Mouse (Mus musculus) retina, postnatal 7 days (tissue): ENCODE measurements at regions not wholly inside any gene's neighbourhood (a gene's known extent, or its start where the extent isn't known, plus 50 kb on each side); places are given as distances from the start of the nearest gene placed in this dataset.
"Not testable (repeated sequence)": the region's sequence is repeated elsewhere in the genome, so short reads cannot be mapped to it uniquely, and the experiment has no call there.

Experiments
- DNase-seq: peaks from one replicate; pipeline ENCODE4 v3.0.0-alpha.2; 2012; ENCODE audit warnings: low read depth, low spot score

DNA sequence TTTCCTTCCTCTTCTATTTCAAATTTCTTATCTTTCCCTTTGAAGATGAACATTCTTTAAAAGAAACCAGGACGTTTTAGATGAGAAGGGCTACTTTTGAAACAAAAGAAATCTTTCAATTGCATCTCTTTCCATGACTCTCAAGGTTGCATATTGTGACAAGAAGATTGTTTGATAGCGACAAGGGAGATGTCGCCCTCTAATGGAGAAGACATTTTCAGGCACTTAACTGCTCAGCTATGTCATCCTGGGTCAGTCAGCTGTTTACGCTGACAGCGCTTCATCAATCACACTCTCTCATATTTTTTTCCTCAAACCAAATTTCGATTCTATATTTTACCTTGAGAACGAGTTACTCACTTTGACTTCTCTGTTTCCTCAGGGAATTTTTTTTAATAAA, 122.2 kb upstream of the Nabp1 start:
- no peak for DNase-seq

DNA sequence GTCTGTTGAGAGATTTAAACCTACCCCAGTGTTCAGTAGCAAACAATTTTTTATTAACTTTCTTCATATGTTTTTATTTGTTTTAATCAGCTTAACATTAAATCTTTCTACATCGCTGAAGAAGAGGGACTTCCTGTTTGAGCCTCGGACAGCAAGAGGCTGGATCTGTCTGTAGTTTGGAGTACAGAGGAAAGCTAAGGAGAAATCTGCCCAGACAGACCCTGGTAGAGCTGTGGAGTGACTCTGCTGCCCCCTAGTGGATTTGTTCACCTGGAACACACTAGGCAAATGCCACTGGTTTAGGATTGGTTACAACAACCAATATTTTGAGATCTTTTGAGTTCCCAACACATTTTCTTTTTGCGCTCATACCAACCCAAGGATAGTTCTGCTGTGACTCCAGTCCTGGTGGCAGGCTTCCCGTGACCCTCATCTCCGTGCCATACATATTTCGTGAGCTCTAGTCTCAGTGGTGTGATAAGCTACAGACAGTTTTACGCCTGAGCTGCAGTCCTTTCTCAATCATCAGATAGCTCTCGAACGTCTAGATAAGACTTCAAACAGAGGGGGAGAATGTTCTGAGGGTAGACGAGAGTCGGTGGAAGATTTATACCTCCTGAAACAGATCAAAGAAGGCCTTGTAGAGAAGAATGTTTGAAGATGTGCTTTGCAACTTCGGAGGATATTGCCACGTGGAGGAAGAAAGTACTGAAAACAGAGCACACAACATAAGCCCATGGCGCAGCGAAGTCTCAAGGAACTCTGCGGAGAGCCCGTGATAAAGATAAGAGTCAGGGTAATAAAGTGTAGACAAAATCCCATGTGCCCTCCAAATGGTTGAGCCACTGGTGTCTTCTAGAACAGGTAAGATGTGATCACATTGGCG, 119.0 kb upstream of the Nabp1 start:
- peak; percentile 71 for DNase-seq

- DNase-seq = no peak
Observed at GRCm38 (mm10) chr1:51594666-51595065, 116.4 kb upstream of the Nabp1 start.

GRCm38 (mm10) chr1:51593621-51594441, 115.6 kb upstream of the Nabp1 start:
- DNase-seq = no peak

DNA sequence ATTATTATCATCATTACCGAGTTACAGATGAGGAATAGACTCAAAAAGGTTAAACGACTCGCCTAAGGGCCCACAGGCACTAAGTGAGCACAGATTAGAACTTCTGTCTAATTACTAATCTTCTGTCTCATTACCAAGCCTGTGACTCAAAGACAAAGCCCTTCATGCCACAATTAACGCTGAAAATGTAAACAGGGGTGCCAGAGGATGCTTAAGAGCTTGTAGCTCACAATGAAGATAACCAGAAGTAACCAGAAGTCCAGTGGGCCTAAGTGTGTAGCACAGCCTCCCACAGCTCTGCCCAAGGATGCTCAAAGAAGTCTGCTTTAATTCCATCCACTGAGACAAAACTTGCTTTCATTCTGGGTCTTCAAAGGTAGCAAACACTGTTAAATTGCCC, 113.7 kb upstream of the Nabp1 start:
- DNase-seq = no peak

GRCm38 (mm10) chr1:51590606-51591400, 112.6 kb upstream of the Nabp1 start:
- no peak for DNase-seq

GRCm38 (mm10) chr1:51584925-51585424, 106.8 kb upstream of the Nabp1 start:
- no peak for DNase-seq

DNA sequence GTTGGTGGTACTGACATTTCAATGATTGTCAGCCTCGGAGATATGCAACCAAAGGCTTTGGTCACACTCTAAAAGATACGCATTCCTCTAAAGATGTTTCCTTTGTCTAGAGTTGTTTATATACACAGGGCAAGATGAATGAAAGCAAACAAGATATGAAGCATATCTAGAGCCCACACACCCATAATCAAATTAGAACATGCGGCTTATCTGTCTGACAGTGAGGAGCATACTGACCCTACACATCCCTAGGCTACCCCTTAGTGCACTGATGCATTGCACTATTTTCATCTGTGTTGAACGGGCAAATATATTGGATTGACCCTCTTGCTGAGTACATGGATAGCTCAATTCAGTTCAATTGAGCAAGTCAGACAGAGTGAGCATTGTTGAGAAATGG, 105.6 kb upstream of the Nabp1 start:
- no peak for DNase-seq

DNA sequence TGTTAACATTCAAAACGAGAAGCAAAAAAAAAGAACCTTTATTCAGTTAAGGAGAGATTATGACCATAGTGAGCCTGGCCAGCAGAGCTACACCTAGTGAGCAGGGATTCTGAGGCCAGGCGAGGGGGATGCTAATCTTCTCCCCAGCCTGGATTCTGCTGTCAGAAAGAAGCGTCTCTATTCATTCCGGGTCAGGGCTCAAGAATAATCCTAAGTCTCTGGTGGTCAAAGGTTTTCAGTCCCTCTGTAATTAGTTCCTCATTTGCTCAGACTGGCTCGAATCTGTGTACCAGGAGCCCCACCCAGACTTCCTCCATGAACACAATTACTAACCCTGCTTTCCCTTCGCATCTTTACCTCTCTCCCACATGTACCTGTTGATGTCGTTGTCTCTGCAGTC, 101.8 kb upstream of the Nabp1 start:
- DNase-seq = peak; percentile 9

DNA sequence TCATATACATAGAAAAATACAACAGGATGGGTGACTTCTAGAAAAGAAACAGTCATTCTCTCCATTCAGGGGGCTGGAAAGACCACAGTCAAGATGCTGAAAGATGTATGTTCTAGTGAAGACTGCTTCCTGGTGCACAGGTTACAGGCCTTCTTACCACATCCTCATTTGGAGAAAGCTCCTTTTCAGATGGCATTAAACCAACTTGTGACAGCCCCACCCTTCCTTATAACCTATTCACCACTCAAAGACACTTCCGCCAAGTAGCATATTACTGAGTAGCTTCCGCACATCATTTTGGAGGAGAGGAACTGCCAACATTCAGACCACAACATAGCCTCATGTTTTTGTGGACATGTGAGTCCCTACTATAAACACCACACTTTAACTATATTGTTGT, 99.5 kb upstream of the Nabp1 start:
- DNase-seq = no peak

DNA sequence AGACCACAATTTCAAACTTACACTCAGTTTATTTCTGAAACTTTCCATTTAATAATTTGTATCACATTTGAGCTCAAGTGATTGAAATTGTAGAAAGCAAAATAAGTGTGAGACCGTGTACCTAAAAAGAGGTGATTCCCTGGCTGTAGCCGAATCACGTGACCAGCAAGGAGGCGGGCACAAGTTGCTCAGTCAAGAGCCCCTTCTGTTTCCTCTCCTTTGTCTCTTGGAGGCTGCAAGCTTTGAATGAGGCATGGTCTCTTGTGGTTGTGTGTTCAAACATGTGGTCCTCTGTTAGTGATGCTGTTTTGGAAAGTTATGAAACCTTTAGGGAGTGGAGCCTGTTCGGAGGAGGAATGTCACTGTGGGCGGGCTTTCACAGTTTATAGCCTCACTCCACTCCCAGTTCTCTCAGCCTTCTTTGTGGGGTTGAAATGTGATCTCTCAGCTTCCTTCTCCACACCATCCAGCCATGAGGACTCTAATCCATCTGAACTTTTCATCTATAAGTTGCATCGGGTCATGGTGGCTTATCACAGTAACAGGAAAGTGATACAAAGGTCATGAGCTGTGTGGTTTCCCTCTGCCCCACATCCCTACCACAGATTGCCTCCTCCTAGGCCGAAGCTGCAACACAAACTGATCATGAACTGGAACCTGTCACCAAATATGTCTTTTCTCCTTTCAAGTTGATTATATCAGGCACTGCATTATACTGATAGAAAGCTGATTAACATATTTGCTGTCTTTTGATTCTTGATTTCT, 94.3 kb upstream of the Nabp1 start:
- no peak for DNase-seq

- no peak for DNase-seq
Observed at GRCm38 (mm10) chr1:51569625-51570024, 91.4 kb upstream of the Nabp1 start.

GRCm38 (mm10) chr1:51566170-51566649, 88.0 kb upstream of the Nabp1 start:
- DNase-seq = no peak

DNA sequence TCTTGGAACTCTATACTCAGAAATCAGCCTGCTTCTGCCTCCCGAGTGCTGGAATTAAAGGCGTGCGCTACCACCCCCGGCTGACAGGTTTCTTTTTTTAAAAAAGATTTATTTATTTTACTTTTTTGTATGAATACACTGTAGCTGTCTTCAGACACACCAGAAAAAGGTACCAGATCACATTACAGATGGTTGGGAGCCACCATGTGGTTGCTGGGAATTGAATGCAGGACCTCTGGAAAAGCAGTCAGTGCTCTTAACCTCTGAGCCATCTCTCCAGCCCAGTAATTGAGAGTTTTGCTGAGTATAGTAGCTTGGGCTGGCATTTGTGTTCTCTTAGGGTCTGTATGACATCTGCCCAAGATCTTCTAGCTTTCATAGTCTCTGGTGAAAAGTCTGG, 78.4 kb upstream of the Nabp1 start:
- not testable (repeated sequence) for DNase-seq

- no peak for DNase-seq
Observed at GRCm38 (mm10) chr1:51553738-51554137, 75.5 kb upstream of the Nabp1 start.

GRCm38 (mm10) chr1:51551624-51552023, 73.4 kb upstream of the Nabp1 start:
- DNase-seq = no peak

- DNase-seq = no peak
Observed at GRCm38 (mm10) chr1:51542801-51543200, 64.6 kb upstream of the Nabp1 start.

DNA sequence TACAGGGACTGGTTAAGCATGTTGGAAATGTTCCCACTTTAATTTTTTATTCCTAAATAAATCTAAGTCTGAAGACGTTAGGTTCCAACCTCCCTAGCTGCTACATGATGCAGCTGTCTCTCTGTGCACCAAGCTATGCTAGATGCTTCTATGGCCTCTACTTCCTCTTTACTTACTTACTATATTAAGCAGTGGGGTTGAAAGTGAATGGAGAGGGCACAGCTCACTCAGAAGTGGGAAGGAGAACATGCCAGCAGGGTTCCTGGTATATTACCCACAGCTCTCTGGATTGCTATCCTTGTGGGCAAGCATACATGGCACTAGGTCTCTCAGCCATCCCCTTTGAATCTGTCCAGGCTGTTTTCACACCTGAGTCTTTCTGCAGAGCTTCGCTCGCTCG, 61.4 kb upstream of the Nabp1 start:
- no peak for DNase-seq

- no peak for DNase-seq
Observed at GRCm38 (mm10) chr1:51538836-51539235, 60.6 kb upstream of the Nabp1 start.

- DNase-seq = no peak
Observed at GRCm38 (mm10) chr1:51537765-51538360, 59.6 kb upstream of the Nabp1 start.
